Mouse (Mus musculus): ENCODE results near the gene Ccdc177.

Gene Ccdc177

GRCm38 (mm10) chr12:80736464-80737282, 23.8 kb downstream of the Ccdc177 start:
- DNase-seq (ENCODE audit: low spot score), result peak; percentile 63

DNA sequence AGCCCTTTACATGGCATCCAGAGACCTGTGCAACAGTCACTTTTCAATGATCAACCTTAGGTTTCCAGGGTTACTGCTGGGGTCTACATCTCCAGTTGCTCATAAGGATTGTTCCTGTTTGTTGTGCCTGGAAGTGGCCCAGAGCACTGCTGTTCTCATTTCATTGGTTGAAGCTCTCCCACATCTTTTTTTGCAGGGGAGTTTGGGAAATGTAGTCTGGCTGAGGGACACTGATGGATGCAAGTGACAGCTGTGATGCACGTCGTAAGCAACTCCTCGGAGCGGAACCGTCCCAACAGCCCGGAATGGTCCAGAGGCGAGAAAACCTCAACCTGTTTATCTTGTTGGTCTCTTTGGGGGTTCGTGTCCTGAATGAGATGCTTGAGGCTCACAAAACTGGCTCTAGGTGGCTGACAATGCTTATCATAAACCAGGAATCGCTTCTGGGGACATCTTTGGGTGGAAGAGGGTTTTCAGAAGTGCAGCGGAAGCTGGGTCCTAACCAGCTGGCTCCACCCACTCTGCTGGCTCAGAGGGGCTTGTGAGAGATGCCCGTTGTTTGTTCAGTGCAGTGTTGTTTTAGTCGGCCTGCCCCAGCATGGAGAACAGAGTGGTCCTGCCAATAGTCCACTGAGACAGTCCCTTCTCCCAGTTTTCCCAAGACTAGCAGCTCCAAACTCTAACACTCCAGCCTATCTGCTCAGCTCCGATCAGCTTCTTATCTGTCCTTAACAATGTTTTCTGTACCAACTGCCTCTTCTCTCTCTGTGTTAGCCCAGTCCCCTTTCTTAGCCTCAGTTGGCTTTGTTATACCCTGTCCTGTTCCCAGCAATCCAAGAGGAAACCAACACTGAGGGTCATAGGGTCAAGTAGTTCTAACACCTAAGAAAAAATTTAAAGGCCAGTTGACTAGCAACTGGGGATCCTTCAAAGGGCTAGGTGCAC, 25.7 kb downstream of the Ccdc177 start:
- DNase-seq (ENCODE audit: low spot score), result no peak

GRCm38 (mm10) chr12:80730567-80730966, 29.9 kb downstream of the Ccdc177 start:
- no peak for DNase-seq (ENCODE audit: low spot score)

GRCm38 (mm10) chr12:80729758-80730530, 30.5 kb downstream of the Ccdc177 start:
- no peak for DNase-seq (ENCODE audit: low spot score)

DNA sequence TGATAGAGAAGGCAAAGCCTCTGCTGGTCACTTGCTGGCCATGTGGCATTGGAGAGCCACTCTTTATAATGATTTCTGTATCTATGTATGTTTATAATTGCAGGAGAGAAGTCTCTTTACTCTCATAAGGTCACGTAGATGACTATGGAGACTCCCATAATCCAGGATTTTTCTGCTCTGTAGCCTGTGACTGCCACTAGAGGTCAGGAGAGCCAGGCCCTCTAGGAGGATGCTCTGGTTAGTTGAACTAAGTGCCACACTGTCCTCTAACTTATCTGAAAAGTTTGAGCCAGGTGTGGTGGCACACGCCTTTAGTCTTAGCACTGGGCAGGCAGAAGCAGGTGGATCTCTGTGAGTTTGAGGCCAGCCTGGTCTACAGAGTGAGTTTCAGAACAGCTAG, 31.7 kb downstream of the Ccdc177 start:
- DNase-seq (ENCODE audit: low spot score), result no peak

- DNase-seq (ENCODE audit: low spot score), result no peak
These were observed 32.3 kb downstream of the Ccdc177 start for GRCm38 (mm10) chr12:80728207-80728606.

GRCm38 (mm10) chr12:80724853-80725559, 35.5 kb downstream of the Ccdc177 start:
- peak; percentile 64 for DNase-seq (ENCODE audit: low spot score)

DNA sequence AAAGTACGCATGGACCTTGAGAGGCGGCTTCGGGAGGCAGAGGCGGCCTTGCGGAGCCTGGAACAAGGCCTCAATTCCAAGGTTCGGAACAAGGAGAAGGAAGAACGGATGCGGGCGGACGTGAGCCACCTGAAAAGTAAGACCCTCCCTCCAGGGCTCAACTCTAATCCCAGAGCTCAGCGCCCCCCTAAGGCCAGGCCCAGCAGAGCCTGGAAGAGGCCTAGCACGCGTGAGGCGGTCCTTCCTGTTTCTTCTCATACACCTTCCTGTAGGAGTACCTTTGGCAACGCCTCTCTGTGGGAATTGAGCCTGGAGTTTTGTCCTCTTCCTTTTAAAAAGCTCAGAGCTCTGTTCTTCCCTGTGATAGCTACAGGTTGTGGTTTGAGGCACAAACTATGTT, 39.0 kb downstream of the Ccdc177 start:
- no peak for DNase-seq (ENCODE audit: low spot score)

DNA sequence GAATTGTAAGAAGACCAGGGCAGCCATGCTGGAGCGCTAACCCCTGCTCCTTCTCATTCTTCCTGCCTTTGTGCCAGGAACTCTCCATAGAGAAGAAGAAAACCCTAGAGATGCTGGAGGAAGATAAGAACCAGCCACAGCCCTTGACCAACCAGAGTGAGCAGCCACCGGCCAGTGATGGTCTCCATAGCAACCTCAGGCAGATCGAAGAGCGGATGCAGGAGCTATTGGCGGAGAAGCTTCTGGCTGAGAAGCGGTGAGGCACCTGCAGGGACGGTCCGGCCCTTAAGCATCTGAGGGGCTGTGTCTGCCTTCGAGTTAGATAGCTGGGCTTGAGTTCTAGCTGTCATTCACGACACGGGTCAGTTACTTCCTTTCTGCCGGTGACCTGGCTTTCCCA, 40.0 kb downstream of the Ccdc177 start:
- DNase-seq (ENCODE audit: low spot score), result no peak

- DNase-seq (ENCODE audit: low spot score), result no peak
These were observed 41.3 kb downstream of the Ccdc177 start for GRCm38 (mm10) chr12:80719141-80719540.

GRCm38 (mm10) chr12:80715915-80716314, 44.6 kb downstream of the Ccdc177 start:
- no peak for DNase-seq (ENCODE audit: low spot score)

GRCm38 (mm10) chr12:80706915-80707604, 53.4 kb downstream of the Ccdc177 start:
- no peak for DNase-seq (ENCODE audit: low spot score)

- DNase-seq (ENCODE audit: low spot score), result no peak
These were observed 54.1 kb downstream of the Ccdc177 start for GRCm38 (mm10) chr12:80706208-80706914.

Data from T-cell, adult 2 months (primary cell).